Mouse (Mus musculus): Measurements from ENCODE around the gene Ccnk. TPM values are rescaled to one million over a fixed set of nuclear protein-coding genes. Genes with fewer than 3 reads are reported as not detected.

The Ccnk gene
- polyA plus RNA-seq, 1 experiment from 2014 or later = 5.6 TPM

GRCm38 (mm10) chr12:108203895-108204294, 24.5 kb downstream of the Ccnk start:
- 0 out of 2 replicates have a peak, but pooled peaks cover 2% of the 10 kb centered on the region for H3K4me1 ChIP-seq (ENCODE audit: control insufficient read depth, insufficient read depth, low read length)
- H3K9ac ChIP-seq (ENCODE audit: low read depth, low read length) = no peak overlapping the region
- no peaks in the 10 kb centered on the region for H3K9me3 ChIP-seq (replicated peaks; ENCODE audit: control insufficient read depth, low read length)
- WGBS (ENCODE audit: insufficient replicate concordance) = 75% methylated on average over 8 of the region's 8 CpGs
- no peaks in the 10 kb centered on the region for H3K27me3 ChIP-seq (ENCODE audit: control insufficient read depth, insufficient read depth, low read length)
- no peak for ATAC-seq (replicated peaks; ENCODE audit: insufficient number of reproducible peaks, low FRiP score, low TSS enrichment)
- no peak overlapping the region for H3K4me2 ChIP-seq
- H3K36me3 ChIP-seq (ENCODE audit: control insufficient read depth, insufficient read depth, low read length) = peaks cover 21% of the 10 kb centered on the region
- no peak overlapping the region for H3K27ac ChIP-seq (ENCODE audit: low read depth, low read length)
- no peak overlapping the region for H3K4me3 ChIP-seq (ENCODE audit: low read depth, low read length)

GRCm38 (mm10) chr12:108204978-108205377, 25.6 kb downstream of the Ccnk start:
- Histone ChIP-seq H3K4me3 (ENCODE audit: low read depth, low read length) (no peak overlapping the region), H3K9me3 (replicated peaks; ENCODE audit: control insufficient read depth, low read length) (no peaks in the 10 kb centered on the region), H3K36me3 (ENCODE audit: control insufficient read depth, insufficient read depth, low read length) (peaks cover 15% of the 10 kb centered on the region), H3K4me1 (ENCODE audit: control insufficient read depth, insufficient read depth, low read length) (peaks cover 7% of the 10 kb centered on the region; the same call in 1 of the 2 replicates), H3K9ac (ENCODE audit: low read depth, low read length) (no peak overlapping the region), H3K4me2 (no peak overlapping the region), H3K27ac (ENCODE audit: low read depth, low read length) (no peak overlapping the region), H3K27me3 (ENCODE audit: control insufficient read depth, insufficient read depth, low read length) (no peaks in the 10 kb centered on the region)
- WGBS (ENCODE audit: insufficient replicate concordance) = 85% methylated on average over 12 of the region's 12 CpGs
- no peak for ATAC-seq (replicated peaks; ENCODE audit: insufficient number of reproducible peaks, low FRiP score, low TSS enrichment)

GRCm38 (mm10) chr12:108206641-108207040, 27.3 kb downstream of the Ccnk start:
- ATAC-seq (replicated peaks; ENCODE audit: insufficient number of reproducible peaks, low FRiP score, low TSS enrichment) = peak; percentile 23; the same call in 1 of the 2 replicates

GRCm38 (mm10) chr12:108208216-108208615, 28.8 kb downstream of the Ccnk start:
- Histone ChIP-seq H3K36me3 (ENCODE audit: control insufficient read depth, insufficient read depth, low read length) (peaks cover 9% of the 10 kb centered on the region), H3K27ac (ENCODE audit: low read depth, low read length) (no peak overlapping the region), H3K27me3 (ENCODE audit: control insufficient read depth, insufficient read depth, low read length) (no peaks in the 10 kb centered on the region), H3K4me2 (no peak overlapping the region), H3K4me1 (ENCODE audit: control insufficient read depth, insufficient read depth, low read length) (peaks cover 27% of the 10 kb centered on the region), H3K9me3 (replicated peaks; ENCODE audit: control insufficient read depth, low read length) (no peaks in the 10 kb centered on the region), H3K9ac (ENCODE audit: low read depth, low read length) (no peak overlapping the region), H3K4me3 (ENCODE audit: low read depth, low read length) (no peak overlapping the region)
- WGBS (ENCODE audit: insufficient replicate concordance) = 85% methylated on average over 9 of the region's 9 CpGs
- ATAC-seq (replicated peaks; ENCODE audit: insufficient number of reproducible peaks, low FRiP score, low TSS enrichment) = no peak

More at GRCm38 (mm10) chr12:108206641-108207040, 27.3 kb downstream of the Ccnk start:
- Histone ChIP-seq H3K4me1 (ENCODE audit: control insufficient read depth, insufficient read depth, low read length) (peaks cover 11% of the 10 kb centered on the region), H3K9me3 (replicated peaks; ENCODE audit: control insufficient read depth, low read length) (no peaks in the 10 kb centered on the region), H3K9ac (ENCODE audit: low read depth, low read length) (no peak overlapping the region), H3K27ac (ENCODE audit: low read depth, low read length) (no peak overlapping the region), H3K4me3 (ENCODE audit: low read depth, low read length) (no peak overlapping the region), H3K27me3 (ENCODE audit: control insufficient read depth, insufficient read depth, low read length) (no peaks in the 10 kb centered on the region), H3K4me2 (no peak overlapping the region), H3K36me3 (ENCODE audit: control insufficient read depth, insufficient read depth, low read length) (peaks cover 15% of the 10 kb centered on the region)
- WGBS (ENCODE audit: insufficient replicate concordance) = 16% methylated on average over 5 of the region's 5 CpGs

GRCm38 (mm10) chr12:108208726-108209438, 29.5 kb downstream of the Ccnk start:
- H3K4me2 ChIP-seq = no peak overlapping the region
- no peak for ATAC-seq (replicated peaks; ENCODE audit: insufficient number of reproducible peaks, low FRiP score, low TSS enrichment)
- H3K27me3 ChIP-seq (ENCODE audit: control insufficient read depth, insufficient read depth, low read length) = no peaks in the 10 kb centered on the region
- H3K36me3 ChIP-seq (ENCODE audit: control insufficient read depth, insufficient read depth, low read length) = peaks cover 9% of the 10 kb centered on the region
- no peaks in the 10 kb centered on the region for H3K9me3 ChIP-seq (replicated peaks; ENCODE audit: control insufficient read depth, low read length)
- H3K9ac ChIP-seq (ENCODE audit: low read depth, low read length) = no peak overlapping the region
- no peak overlapping the region for H3K4me3 ChIP-seq (ENCODE audit: low read depth, low read length)
- peaks cover 33% of the 10 kb centered on the region for H3K4me1 ChIP-seq (ENCODE audit: control insufficient read depth, insufficient read depth, low read length)
- no peak overlapping the region for H3K27ac ChIP-seq (ENCODE audit: low read depth, low read length)
- WGBS (ENCODE audit: insufficient replicate concordance) = 32% methylated on average over 13 of the region's 13 CpGs

- Histone ChIP-seq H3K36me3 (ENCODE audit: control insufficient read depth, insufficient read depth, low read length) (0 out of 2 replicates have a peak, but pooled peaks cover 4% of the 10 kb centered on the region), H3K4me2 (no peak overlapping the region), H3K9ac (ENCODE audit: low read depth, low read length) (no peak overlapping the region), H3K4me3 (ENCODE audit: low read depth, low read length) (no peak overlapping the region), H3K27me3 (ENCODE audit: control insufficient read depth, insufficient read depth, low read length) (no peaks in the 10 kb centered on the region), H3K9me3 (replicated peaks; ENCODE audit: control insufficient read depth, low read length) (no peaks in the 10 kb centered on the region), H3K27ac (ENCODE audit: low read depth, low read length) (no peak overlapping the region), H3K4me1 (ENCODE audit: control insufficient read depth, insufficient read depth, low read length) (peaks cover 49% of the 10 kb centered on the region)
- no peak for ATAC-seq (replicated peaks; ENCODE audit: insufficient number of reproducible peaks, low FRiP score, low TSS enrichment)
- 90% methylated on average over 15 of the region's 15 CpGs for WGBS (ENCODE audit: insufficient replicate concordance)
Measured at GRCm38 (mm10) chr12:108210623-108211022, 31.2 kb downstream of the Ccnk start.

- H3K9ac ChIP-seq (ENCODE audit: low read depth, low read length) = no peak overlapping the region
- ATAC-seq (replicated peaks; ENCODE audit: insufficient number of reproducible peaks, low FRiP score, low TSS enrichment) = no peak
- no peaks in the 10 kb centered on the region for H3K9me3 ChIP-seq (replicated peaks; ENCODE audit: control insufficient read depth, low read length)
- H3K27me3 ChIP-seq (ENCODE audit: control insufficient read depth, insufficient read depth, low read length) = no peaks in the 10 kb centered on the region
- no peaks in the 10 kb centered on the region for H3K36me3 ChIP-seq (ENCODE audit: control insufficient read depth, insufficient read depth, low read length)
- H3K27ac ChIP-seq (ENCODE audit: low read depth, low read length) = no peak overlapping the region; the same call in 1 of the 2 replicates
- H3K4me2 ChIP-seq = no peak overlapping the region
- H3K4me1 ChIP-seq (ENCODE audit: control insufficient read depth, insufficient read depth, low read length) = peaks cover 53% of the 10 kb centered on the region
- no peak overlapping the region for H3K4me3 ChIP-seq (ENCODE audit: low read depth, low read length)
- WGBS (ENCODE audit: insufficient replicate concordance) = 27% methylated on average over 5 of the region's 5 CpGs
Measured at GRCm38 (mm10) chr12:108212071-108212470, 32.7 kb downstream of the Ccnk start.

GRCm38 (mm10) chr12:108212476-108212875, 33.1 kb downstream of the Ccnk start:
- WGBS (ENCODE audit: insufficient replicate concordance) = 75% methylated on average over 6 of the region's 6 CpGs
- peaks cover 55% of the 10 kb centered on the region for H3K4me1 ChIP-seq (ENCODE audit: control insufficient read depth, insufficient read depth, low read length)

More at GRCm38 (mm10) chr12:108212476-108212875, 33.1 kb downstream of the Ccnk start:
- H3K4me2 ChIP-seq = no peak overlapping the region
- H3K36me3 ChIP-seq (ENCODE audit: control insufficient read depth, insufficient read depth, low read length) = no peaks in the 10 kb centered on the region
- no peak overlapping the region; the same call in 1 of the 2 replicates for H3K27ac ChIP-seq (ENCODE audit: low read depth, low read length)
- ATAC-seq (replicated peaks; ENCODE audit: insufficient number of reproducible peaks, low FRiP score, low TSS enrichment) = no peak
- H3K9ac ChIP-seq (ENCODE audit: low read depth, low read length) = no peak overlapping the region
- H3K4me3 ChIP-seq (ENCODE audit: low read depth, low read length) = no peak overlapping the region
- H3K9me3 ChIP-seq (replicated peaks; ENCODE audit: control insufficient read depth, low read length) = no peaks in the 10 kb centered on the region
- no peaks in the 10 kb centered on the region for H3K27me3 ChIP-seq (ENCODE audit: control insufficient read depth, insufficient read depth, low read length)
